Mouse (Mus musculus) neural tube, embryonic 10.5 days (tissue): ENCODE results near the gene Olfr292.

Source experiments
- DNase-seq: peaks from one replicate; pipeline ENCODE4 v3.0.0-alpha.2; 2017; ENCODE audit warnings: low spot score; ENCODE audit errors: extremely low spot score

The Olfr292 gene

GRCm38 (mm10) chr7:86688030-86688429 is at the start of gene Olfr292:
Gene Olfr292, plus strand, starts transcription at chr7:86688330.
- no peak for DNase-seq

GRCm38 (mm10) chr7:86648761-86649160 is 39.4 kb upstream of the Olfr292 start, which contains the start of gene Olfr293:
Gene Olfr293, plus strand, starts transcription at chr7:86649061.
- DNase-seq: no peak

- DNase-seq: no peak
These were observed 36.9 kb downstream of the Olfr292 start for GRCm38 (mm10) chr7:86725013-86725412.
